Mouse (Mus musculus) C2C12 (cell line): ENCODE results near the gene Bahd1.

Experiments used
- CTCF ChIP-seq: IDR thresholded peaks from one replicate; pipeline ENCODE4 v1.5.1; 2011; ENCODE audit not compliant: control insufficient read depth, insufficient read depth, insufficient read length
- FOSL1 ChIP-seq: IDR thresholded peaks from one replicate; pipeline ENCODE4 v1.8.0; 2011; ENCODE audit warnings: mild to moderate bottlenecking, low read length; ENCODE audit not compliant: poor library complexity, insufficient read depth, severe bottlenecking
- MAX ChIP-seq: IDR thresholded peaks from one replicate; pipeline ENCODE4 v1.6.1; 2011; ENCODE audit warnings: mild to moderate bottlenecking, control low read depth
- MYOG ChIP-seq: IDR thresholded peaks from one replicate; pipeline ENCODE4 v1.6.1; 2011; ENCODE audit not compliant: control insufficient read depth, insufficient read length; ENCODE audit errors: extremely low read depth
- USF1 ChIP-seq: IDR thresholded peaks from one replicate; pipeline ENCODE4 v1.6.1; 2011; ENCODE audit warnings: low read depth, mild to moderate bottlenecking, control low read depth, moderate library complexity

GRCm38 (mm10) chr2:118907781-118908180 lies 7.6 kb downstream of the Bahd1 start:
- no peak for TF ChIP-seq USF1
- TF ChIP-seq CTCF, result no peak
- TF ChIP-seq FOSL1, result no peak
- TF ChIP-seq MYOG, result no peak
- no peak for TF ChIP-seq MAX
